Mouse (Mus musculus) liver, postnatal 0 days (tissue): ENCODE measurements around the gene Olfr113. TPM values are rescaled to one million over a fixed set of nuclear protein-coding genes. Genes with fewer than 3 reads are reported as not detected.
"Not testable (repeated sequence)": the region's sequence is repeated elsewhere in the genome, so short reads cannot be mapped to it uniquely, and the experiment has no call there.

Experiments
- ATAC-seq: fragments of 200-750 bp; cut with Nextera tagmentation; 2 replicates; pipeline ENCODE4 v1.8.0; 2017; ENCODE audit warnings: mild to moderate bottlenecking, moderate library complexity
- DNase-seq: peaks from one replicate; pipeline ENCODE4 v3.0.0-alpha.2; 2016
- H3K27ac ChIP-seq: fragments of 300-500 bp; sonication (generic); 2 replicates; pipeline ENCODE4 v1.5.1; 2014; ENCODE audit warnings: antibody characterized with exemption, moderate library complexity, mild to moderate bottlenecking, low read depth
- H3K27me3 ChIP-seq: fragments of 300-500 bp; sonication (generic); 2 replicates; pipeline ENCODE4 v1.6.1; 2014; ENCODE audit warnings: low read length, control low read depth, mixed read lengths; ENCODE audit not compliant: insufficient read depth
- H3K36me3 ChIP-seq: fragments of 300-500 bp; sonication (generic); replicated peaks from 2 replicates; pipeline ENCODE4 v1.6.1; 2014; ENCODE audit warnings: mild to moderate bottlenecking, control low read depth, low read length, moderate library complexity, mixed read lengths; ENCODE audit not compliant: insufficient read depth
- H3K4me1 ChIP-seq: fragments of 300-500 bp; sonication (generic); 2 replicates; pipeline ENCODE4 v1.6.1; 2014; ENCODE audit warnings: antibody characterized with exemption, mild to moderate bottlenecking, control low read depth; ENCODE audit not compliant: insufficient read depth
- H3K4me2 ChIP-seq: fragments of 300-500 bp; sonication (generic); 2 replicates; pipeline ENCODE4 v1.6.1; 2014; ENCODE audit warnings: low read depth, mild to moderate bottlenecking, low read length, moderate library complexity, mixed read lengths
- H3K4me3 ChIP-seq: fragments of 300-500 bp; sonication (generic); 2 replicates; pipeline ENCODE4 v1.5.1; 2014; ENCODE audit warnings: low read depth, low read length
- H3K9ac ChIP-seq: fragments of 300-500 bp; sonication (generic); replicated peaks from 2 replicates; pipeline ENCODE4 v1.6.1; 2014; ENCODE audit warnings: mild to moderate bottlenecking, moderate library complexity
- H3K9me3 ChIP-seq: fragments of 300-500 bp; sonication (generic); 2 replicates; pipeline ENCODE4 v1.6.1; 2016; ENCODE audit warnings: mild to moderate bottlenecking, control low read depth, low read length, mixed read lengths
- CTCF ChIP-seq: sonication (generic); IDR thresholded peaks from 2 replicates; pipeline ENCODE4 v1.5.1; 2016; ENCODE audit warnings: antibody characterized with exemption, low read depth
- EP300 ChIP-seq: IDR thresholded peaks from 2 replicates; pipeline ENCODE4 v1.6.1; 2016; ENCODE audit warnings: antibody characterized with exemption, low read depth, mild to moderate bottlenecking
- WGBS: fragments of 180-500 bp; shearing (Covaris S2); extraction: QIAGEN DNeasy Blood & Tissue Kit; methylation state at CpG from one replicate; pipeline ENCODE4 v1.1.7; 2014; ENCODE audit not compliant: insufficient replicate concordance; 5-methylcytosine and 5-hydroxymethylcytosine counted together
- polyA plus RNA-seq: library from polyadenylated mRNA; unstranded; fragments of >200 nt; fragmentation: Nextera tagmentation; extraction: Ambion mirVana; gene quantifications from 2 replicates; pipeline ENCODE4 v1.2.1, GENCODE M21; 2015

Gene Olfr113
- polyA plus RNA-seq, 1 experiment from 2014 or later: not detected

GRCm38 (mm10) chr17:37541454-37542119, 35.9 kb downstream of the Olfr113 start:
- Histone ChIP-seq H3K4me1 (no peaks in the 10 kb centered on the region), H3K4me2 (no peak overlapping the region), H3K9me3 (no peaks in the 10 kb centered on the region), H3K36me3 (no peaks in the 10 kb centered on the region), H3K9ac (no peak overlapping the region), H3K4me3 (no peak overlapping the region), H3K27me3 (no peaks in the 10 kb centered on the region), H3K27ac (no peak overlapping the region)
- 73% methylated on average over 4 of the region's 4 CpGs for WGBS
- no peak for TF ChIP-seq CTCF
- no peak for TF ChIP-seq EP300
- ATAC-seq: no peak
- no peak for DNase-seq

GRCm38 (mm10) chr17:37538416-37538815, 39.0 kb downstream of the Olfr113 start:
- not testable (repeated sequence) for H3K9me3 ChIP-seq, H3K4me1 ChIP-seq, H3K36me3 ChIP-seq, H3K27me3 ChIP-seq, H3K4me3 ChIP-seq, DNase-seq, ATAC-seq, H3K27ac ChIP-seq, H3K9ac ChIP-seq, H3K4me2 ChIP-seq
- whole genome bisulfite sequencing: 25% methylated on average over 1 of the region's 1 CpGs

- no peaks in the 10 kb centered on the region for H3K36me3 ChIP-seq
- H3K4me2 ChIP-seq: no peak overlapping the region
- H3K4me1 ChIP-seq: no peaks in the 10 kb centered on the region
- TF ChIP-seq EP300: no peak
- TF ChIP-seq CTCF: no peak
- no peaks in the 10 kb centered on the region for H3K9me3 ChIP-seq
- no peak overlapping the region for H3K9ac ChIP-seq
- no peak overlapping the region for H3K27ac ChIP-seq
- H3K27me3 ChIP-seq: no peaks in the 10 kb centered on the region
- DNase-seq (no peak), ATAC-seq (no peak)
- no peak overlapping the region for H3K4me3 ChIP-seq
Observed at GRCm38 (mm10) chr17:37535173-37535572, 42.3 kb downstream of the Olfr113 start.

GRCm38 (mm10) chr17:37525427-37525826, 52.0 kb downstream of the Olfr113 start:
- H3K4me1 ChIP-seq, H3K9me3 ChIP-seq, H3K4me3 ChIP-seq, H3K36me3 ChIP-seq, H3K9ac ChIP-seq, H3K27me3 ChIP-seq, DNase-seq, H3K4me2 ChIP-seq, H3K27ac ChIP-seq, ATAC-seq: not testable (repeated sequence)
- 35% methylated on average over 1 of the region's 1 CpGs for WGBS

- H3K4me2 ChIP-seq, H3K36me3 ChIP-seq, H3K9ac ChIP-seq, H3K4me3 ChIP-seq, H3K9me3 ChIP-seq, H3K27me3 ChIP-seq, H3K4me1 ChIP-seq, ATAC-seq, DNase-seq, H3K27ac ChIP-seq: not testable (repeated sequence)
Observed at GRCm38 (mm10) chr17:37524612-37525011, 52.9 kb downstream of the Olfr113 start.

Other genes with a start within 250 kb of the Olfr113 start
- gene Olfr103, start 238.0 kb downstream of the Olfr113 start, polyA plus RNA-seq: not detected in 2 replicates
- gene Olfr104-ps, start 218.1 kb downstream of the Olfr113 start, polyA plus RNA-seq: not detected in 2 replicates
- gene Olfr105-ps, start 198.6 kb downstream of the Olfr113 start, polyA plus RNA-seq: not detected in 2 replicates
- gene Olfr106-ps, start 187.3 kb downstream of the Olfr113 start, polyA plus RNA-seq: not detected in 2 replicates
- gene Olfr107, start 178.4 kb downstream of the Olfr113 start, polyA plus RNA-seq: not detected in 2 replicates
- not detected in 2 replicates for gene Olfr108, start 132.2 kb downstream of the Olfr113 start, polyA plus RNA-seq
- not detected in 2 replicates for gene Olfr109, start 118.7 kb downstream of the Olfr113 start, polyA plus RNA-seq
- gene H2-M2, start 94.1 kb downstream of the Olfr113 start, polyA plus RNA-seq: not detected in 2 replicates
- gene Olfr110, start 85.2 kb downstream of the Olfr113 start, polyA plus RNA-seq: not detected in 2 replicates
- not detected in 2 replicates for gene Olfr111, start 69.6 kb downstream of the Olfr113 start, polyA plus RNA-seq
- gene Olfr112, start 8.2 kb downstream of the Olfr113 start, polyA plus RNA-seq: not detected in 2 replicates
- not detected in 2 replicates for gene Olfr114, start 15.1 kb upstream of the Olfr113 start, polyA plus RNA-seq
- gene Olfr115, start 49.4 kb upstream of the Olfr113 start, polyA plus RNA-seq: not detected in 2 replicates
- not detected in 2 replicates for gene Olfr116, start 49.5 kb upstream of the Olfr113 start, polyA plus RNA-seq
- gene Olfr117, start 86.1 kb upstream of the Olfr113 start, polyA plus RNA-seq: not detected in 2 replicates
- gene Olfr118, start 89.3 kb upstream of the Olfr113 start, polyA plus RNA-seq: not detected in 2 replicates
- gene Olfr119, start 118.9 kb upstream of the Olfr113 start, polyA plus RNA-seq: not detected in 2 replicates
- gene Olfr120, start 144.1 kb upstream of the Olfr113 start, polyA plus RNA-seq: not detected in 2 replicates
- gene Olfr121, start 171.2 kb upstream of the Olfr113 start, polyA plus RNA-seq: not detected in 2 replicates
- not detected in 2 replicates for gene Olfr122, start 190.9 kb upstream of the Olfr113 start, polyA plus RNA-seq
- not detected in 2 replicates for gene Olfr123, start 215.9 kb upstream of the Olfr113 start, polyA plus RNA-seq
- gene Olfr124, start 222.2 kb upstream of the Olfr113 start, polyA plus RNA-seq: not detected in 2 replicates